Mouse (Mus musculus) mature B cell (primary cell): ENCODE data around the gene Gm44503.

Source experiments
- in situ Hi-C: fragments of 300-500 bp; cut with MboI; formaldehyde crosslinking; loops from 2 replicates; pipeline ENCODE4 v1.14.3; 2019

The Gm44503 gene

DNA sequence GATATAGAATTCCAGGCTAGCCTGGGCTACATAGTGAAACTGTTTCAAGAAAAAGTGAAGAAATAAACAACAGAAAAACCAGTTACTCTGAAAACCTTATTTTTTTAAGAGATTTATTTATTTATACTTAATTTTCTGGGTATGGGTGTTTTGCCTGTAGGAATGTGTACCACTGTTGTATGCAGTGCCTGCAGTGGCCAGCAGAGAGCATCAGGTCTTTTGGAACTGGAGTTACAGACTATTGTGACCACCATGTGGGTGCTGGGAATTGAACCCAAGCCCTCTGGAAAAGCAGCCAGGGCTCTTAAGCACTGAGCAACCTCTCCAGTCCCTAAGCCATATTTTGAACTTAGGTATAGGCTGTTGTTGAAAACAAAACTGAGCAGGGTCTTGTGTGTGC lies 14.3 kb downstream of the Gm44503 start:
- in situ Hi-C loops, result no loop called here

DNA sequence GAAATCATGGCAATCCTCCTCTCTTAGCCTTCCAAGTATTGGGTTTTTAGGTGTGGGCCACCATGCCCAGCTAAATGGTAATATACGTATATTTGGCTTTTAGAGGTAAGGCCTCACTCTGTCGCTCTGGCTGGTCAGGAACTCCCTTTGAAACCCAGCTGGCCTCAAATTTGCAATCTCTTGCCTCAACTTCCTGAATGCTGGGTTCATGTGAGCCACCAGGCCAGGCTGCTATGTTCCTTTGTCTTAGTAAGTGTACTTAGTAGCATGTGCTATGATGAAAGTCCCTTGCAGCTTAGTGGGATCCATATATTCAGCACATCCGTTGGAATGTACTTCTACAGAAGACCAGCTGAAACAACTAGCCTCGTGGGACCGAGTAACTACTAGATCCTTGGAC lies 16.1 kb downstream of the Gm44503 start:
- in situ Hi-C loops, result no loop called here

DNA sequence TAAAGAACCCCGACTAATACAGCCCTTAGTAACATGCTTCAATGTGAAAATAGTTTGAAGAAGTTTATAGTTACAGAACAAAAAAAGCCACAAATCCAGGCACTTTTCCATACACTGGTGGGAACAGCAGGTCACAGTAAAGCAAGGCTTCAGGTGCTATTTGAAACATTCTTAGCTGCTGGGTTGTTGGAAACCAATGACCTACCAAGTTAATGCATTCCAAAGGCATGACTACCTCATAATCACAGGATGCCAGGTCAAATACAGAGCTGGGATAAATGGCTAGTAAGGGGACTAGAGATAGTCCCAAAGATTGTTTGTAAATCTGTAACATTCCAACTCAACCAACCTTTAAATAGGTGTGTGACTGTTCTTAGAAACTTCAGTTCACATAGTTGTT lies 16.6 kb downstream of the Gm44503 start:
- in situ Hi-C loops, result no loop called here

DNA sequence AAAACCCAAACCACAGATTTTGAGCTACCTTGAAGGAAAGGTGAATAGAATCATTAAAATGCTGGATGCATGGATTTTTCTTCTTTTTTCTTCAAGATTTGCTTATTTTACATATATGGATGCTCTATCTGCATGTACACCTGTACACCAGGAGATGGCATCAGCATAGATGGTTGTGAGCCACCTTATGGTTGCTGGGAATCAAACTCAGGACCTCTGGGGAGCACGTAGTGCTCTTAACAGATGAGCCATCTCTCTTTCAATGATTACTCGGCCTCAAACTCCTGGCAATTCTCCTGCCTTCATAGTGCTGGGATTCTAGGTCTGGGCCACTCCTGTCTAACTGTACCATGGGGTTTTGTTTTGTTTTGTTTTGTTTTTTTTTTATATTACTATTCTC lies 24.4 kb downstream of the Gm44503 start:
- in situ Hi-C loops, result no loop called here

DNA sequence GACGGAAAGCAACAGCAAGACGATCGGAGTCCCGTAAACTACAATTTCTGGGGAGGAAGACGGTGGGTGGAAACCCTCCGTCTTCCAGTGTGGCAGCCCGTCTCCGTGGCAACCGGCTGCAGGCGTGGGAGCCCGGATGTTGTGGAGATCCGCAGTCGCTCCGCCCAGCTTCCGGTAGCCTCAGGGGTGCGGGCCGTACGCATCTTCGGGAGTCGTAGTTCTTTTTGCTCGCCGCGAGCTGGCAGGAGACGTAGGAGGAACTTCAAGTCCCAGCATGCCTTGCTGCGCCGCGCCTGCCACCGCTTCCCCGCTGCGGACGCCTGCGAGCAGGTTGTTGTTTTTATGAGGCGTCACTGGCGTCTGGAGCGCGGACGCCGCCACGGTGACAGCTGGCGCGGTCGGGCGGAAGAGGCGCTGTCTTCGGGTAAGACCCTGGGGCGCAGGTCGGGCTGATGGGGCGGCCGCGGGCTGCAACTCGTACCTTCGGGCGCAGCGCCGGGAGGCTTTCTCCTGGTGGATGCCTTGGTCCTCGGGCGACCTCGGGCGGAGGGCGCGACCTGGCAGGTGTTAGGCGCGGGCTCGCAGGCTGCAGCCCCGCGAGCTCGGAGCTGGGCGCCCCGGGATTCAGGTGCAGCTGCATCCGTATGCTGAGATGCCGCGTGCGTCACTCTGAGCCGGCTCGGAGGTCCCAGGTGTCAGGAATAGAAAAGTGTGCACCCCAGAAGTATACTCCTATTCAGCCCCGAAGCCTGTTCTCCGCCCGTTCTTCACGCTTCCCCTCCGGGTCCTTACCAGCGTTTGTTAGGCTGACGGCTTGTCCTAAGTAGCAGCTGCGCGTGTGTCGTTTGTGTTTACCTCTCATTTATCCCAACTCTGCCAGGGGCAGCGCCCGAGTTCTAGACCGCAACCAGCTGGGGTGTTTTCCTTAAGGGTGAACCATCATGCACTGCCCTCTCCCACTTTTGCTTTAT lies 26.9 kb downstream of the Gm44503 start, which contains the start of the genes Ccpg1os and Ccpg1:
Gene Ccpg1os, minus strand, starts transcription at position 133 of the 971 bp plus-strand sequence.
Gene Ccpg1, plus strand, starts transcription at position 180 of the 971 bp plus-strand sequence.
- in situ Hi-C loops, result no loop called here

DNA sequence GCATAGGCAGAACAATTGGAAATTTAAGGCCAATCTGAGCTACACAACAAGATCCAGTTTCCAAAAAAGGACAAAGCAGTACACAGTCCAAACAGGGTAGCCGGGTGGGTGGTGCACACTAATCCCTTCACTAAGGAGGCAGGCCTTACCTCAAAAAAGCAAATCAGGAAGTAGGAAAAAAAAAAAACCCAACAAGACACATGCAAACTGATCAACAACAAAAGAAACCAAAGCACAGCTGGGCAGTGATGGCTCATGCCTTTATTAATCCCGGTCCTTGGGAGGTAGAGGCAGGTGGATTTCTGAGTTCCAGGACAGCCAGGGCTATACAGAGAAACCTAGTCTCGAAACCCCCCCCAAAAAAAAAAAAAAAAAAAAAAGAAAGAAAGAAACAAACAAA lies 29.1 kb downstream of the Gm44503 start:
- in situ Hi-C loops, result no loop called here

DNA sequence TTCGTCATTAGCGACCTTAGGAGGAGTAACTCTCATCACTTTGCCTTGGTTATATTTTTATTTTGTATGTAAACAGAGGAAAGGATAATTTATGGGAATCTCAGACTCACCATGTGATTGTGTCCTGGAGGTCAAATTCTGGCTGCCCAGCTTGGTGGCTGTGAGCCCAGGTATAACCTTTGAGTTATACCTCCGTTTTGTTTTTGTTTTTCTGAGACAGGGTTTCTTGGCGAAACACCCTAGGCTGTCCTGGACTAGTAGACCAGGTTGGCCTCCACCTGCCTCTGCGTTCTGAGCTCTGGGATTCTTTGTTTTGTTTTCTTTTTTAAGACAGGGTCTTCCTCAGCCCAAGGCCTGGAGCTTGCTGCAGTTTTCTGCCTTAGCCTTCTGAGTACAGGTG lies 30.1 kb downstream of the Gm44503 start:
- in situ Hi-C loops, result no loop called here

DNA sequence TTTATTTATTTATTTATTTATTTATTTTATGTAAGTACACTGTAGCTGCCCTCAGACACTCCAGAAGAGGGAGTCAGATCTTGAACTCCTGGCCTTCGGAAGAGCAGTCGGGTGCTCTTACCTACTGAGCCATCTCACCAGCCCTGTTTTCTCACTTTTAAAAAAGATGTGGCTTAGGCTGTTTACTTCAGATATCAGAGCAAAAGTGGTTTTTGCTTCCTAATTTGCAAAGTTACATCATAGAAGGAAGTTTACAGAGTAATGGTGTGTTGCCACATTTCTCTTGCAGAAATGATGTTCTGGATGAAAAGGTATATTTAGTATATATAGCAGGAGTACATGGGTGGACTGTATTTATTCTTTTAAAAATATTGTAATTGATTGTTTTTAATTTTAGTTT lies 32.8 kb downstream of the Gm44503 start:
- in situ Hi-C loops, result no loop called here

DNA sequence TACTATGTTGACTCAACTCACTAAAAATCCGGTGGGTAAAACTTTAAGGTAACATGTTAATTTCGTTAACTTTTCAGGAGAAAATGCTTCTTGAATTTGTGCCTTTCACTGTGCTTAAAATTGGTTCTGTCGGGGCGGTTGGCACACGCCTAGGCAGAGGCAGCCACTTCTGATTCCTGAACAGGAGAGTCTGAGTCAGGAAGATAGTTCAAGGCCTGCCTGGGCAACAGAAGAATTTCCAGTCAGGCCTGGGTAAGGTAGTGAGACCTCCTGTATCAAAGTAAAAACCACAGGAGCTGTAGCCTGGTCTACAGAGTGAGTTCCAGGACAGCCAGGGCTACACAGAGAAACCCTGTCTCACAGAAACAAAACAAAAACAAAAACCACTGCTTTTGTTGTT lies 33.9 kb downstream of the Gm44503 start:
- in situ Hi-C loops, result no loop called here

DNA sequence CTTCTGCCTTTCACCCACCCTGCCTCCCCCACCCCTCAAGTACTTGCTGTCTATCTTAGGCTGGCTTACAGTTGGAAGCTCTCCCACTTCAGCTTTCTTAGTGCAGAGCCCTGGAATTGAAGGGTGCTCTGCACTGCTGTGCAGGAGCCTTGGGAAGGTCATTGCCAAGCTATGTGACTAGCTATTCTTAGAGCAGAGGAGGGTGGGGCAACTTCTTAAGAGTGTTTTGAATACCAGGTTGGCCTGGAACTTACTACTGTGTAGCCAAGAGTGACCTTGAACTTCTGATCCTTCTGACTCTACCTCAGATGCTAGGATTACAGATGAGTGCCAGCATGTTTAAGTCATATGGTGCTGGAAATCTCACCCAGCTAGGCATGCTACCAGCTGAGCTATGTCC lies 37.5 kb downstream of the Gm44503 start:
- in situ Hi-C loops, result no loop called here

DNA sequence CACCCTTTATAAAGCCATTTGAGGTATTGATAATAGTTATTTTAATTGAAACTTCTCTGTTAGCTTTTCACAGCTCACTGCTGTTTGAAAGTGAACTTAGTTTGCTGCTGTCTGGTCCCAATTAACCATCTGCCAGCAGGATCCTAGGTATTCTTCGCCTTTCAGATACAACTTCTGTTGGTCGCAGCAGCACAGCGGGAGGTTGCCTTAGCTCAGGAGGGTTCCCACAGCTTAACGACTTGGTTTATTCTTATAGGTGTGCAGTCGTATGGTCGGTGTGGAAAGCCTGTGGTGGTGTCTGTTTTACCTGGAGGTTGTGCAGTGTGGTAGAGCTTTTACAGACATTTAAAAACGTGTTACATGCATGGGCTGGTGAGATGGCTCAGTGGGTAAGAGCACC lies 38.2 kb downstream of the Gm44503 start:
- in situ Hi-C loops, result no loop called here

DNA sequence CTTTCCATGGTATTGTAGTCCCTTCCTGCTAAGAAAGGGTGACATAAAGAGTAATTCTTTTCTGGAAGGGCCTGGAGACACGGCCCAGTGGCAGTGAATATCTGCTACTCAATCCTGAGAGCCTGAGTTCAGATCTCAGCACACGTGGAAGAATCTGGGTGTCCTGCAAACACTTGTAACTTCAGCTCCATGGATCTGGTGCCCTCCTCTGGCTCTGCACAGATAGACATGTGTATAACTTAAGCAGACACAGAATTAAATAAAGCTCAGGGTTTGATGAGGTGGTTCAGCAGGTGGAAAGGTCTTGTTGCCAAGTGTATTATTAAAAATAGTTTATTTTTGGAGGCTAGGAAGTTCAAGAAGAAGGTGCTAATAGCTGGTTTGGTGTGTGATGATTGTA lies 41.8 kb downstream of the Gm44503 start:
- in situ Hi-C loops, result no loop called here

DNA sequence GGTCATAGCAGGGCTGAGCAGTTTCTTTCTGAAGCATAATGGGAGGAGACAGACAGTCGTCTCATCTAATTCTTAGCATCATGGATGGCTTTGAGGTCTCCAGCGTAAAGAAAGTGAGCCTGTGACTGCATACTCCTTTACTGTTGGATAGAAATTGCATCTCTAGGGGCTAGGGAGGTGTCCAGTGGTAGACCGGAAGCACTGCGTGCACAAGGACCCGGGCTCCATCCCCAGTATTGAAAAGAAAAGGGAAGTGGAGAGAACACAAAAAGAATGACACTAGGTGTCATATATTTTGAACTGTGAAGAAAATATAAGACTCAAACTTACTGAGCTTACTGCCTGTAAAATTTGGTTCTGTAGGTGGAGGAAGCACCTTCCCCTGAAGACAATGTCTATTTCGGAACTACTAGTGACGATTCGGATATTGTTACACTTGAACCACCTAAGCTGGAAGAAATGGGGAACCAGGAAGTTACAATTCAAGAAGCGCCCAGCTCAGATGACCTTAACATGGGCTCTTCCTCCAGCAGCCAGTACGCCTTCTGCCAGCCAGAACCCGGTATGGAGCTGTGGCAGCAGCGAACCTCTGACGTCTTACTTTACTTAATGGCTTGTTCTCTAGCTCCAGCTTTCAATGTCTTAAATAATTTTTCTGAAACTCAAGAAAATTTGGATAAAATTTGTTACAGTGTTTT lies 42.8 kb downstream of the Gm44503 start:
- in situ Hi-C loops, result no loop called here

DNA sequence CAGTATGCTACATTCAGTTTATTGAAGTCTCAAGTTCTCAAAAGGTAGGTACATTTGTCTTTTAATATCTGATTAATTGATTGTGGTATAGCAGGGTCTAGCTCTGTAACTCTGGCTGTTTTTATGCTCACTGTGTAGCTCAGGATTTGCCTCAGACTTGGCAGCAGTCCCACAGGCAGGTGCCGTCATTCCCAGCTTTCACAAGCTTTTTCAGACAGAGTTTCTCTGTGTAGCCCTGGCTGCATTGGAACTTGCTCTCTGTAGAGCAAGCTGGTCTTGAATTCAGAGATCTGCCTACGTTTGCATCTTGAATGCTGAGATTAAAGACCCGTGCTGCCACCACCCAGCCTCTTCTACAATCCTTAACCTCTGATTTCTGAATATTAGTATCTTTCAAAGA lies 43.5 kb downstream of the Gm44503 start:
- in situ Hi-C loops, result no loop called here

DNA sequence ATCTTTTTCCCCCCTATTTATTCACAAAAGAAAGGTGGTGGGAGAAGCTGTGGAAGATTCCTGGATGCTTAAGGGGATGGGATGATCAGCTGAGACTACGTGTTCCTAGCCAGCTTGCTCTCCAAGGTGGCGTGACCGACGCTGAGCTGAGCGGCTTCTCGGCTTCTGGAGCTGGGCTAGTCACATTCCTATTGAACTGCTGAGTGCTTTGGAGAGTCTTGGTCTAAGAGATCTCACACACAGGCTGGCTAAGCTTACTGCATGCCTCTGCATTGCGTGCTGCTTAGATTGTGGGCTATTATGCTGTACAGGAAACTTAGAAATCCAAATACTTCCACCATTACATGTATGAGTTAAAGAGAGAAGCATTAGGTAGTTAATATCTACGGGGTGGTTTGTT lies 45.4 kb downstream of the Gm44503 start:
- in situ Hi-C loops, result no loop called here

DNA sequence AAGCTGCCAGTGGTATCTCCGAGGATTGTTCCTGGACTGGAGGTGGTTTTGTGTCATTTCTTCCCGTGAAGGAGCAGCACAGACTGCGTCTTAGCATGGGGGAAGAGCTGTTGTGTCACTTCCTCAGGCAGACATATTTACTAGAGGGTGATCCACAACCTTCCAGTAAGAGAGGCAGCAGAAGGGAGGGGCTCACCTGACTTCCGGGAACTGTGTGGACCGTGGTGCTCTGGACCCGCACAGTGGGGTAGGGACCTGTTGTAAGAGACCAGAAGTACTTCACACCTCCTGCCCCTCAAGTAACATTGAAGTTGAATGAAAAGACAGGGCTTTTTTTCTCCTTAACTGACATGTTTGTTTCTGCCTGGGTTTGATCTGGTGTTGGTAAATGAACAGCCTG lies 46.5 kb downstream of the Gm44503 start:
- in situ Hi-C loops, result no loop called here

DNA sequence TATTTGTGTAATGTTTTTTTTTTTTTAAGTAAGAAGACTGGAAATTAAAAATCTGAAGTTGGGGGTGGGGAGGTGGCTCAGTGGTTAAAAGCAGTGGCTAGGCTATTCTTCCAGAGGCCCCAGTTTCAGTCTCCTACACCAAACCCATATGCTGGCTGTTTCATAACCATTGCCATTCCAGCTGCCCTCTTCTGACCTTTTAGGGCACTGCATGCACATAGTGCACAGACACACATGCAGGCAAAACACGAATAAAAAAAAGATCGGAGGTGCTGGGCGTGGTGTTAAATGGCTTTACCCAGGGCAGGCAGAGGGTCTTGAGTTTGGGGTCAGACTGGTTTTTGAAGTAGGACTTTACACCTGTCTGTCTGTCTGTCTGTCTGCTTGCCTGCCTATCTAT lies 47.5 kb downstream of the Gm44503 start:
- in situ Hi-C loops, result no loop called here

DNA sequence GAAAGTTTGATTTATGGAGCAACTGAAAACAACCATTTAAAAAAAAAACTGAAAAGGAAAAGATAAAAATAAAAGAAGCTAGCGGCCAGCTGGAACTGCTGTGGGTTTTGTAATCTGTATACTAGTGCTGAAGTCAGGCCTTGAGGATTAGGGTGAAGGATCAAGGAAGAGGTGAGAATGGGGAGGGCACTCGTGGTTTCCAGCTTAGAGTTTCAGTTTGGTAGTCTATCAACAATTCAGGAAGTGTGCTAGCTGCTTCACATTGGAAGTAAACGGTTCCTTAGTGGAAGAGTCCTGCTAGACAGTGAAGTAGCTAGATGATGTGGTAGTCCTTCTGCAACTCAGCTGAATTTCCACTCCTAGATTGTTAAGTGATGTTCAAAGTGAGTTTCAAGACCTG lies 49.7 kb downstream of the Gm44503 start:
- in situ Hi-C loops, result no loop called here

DNA sequence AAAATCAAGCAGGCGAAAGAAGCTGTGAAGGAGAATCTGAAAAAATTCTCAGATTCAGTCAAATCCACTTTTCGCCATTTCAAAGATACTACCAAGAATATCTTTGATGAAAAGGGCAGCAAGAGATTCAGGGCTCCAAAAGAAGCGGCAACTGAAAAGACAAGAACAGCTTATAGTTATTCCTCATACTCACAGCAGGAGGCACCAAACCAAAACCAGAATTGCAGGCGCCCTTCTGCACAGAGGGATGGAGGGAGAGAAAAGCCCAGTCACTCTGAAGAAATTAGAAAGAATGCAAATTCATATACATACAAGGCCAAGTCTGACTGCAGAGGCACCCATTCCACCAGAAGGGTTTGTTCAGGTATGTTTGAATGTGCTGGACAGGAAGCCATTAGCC lies 54.0 kb downstream of the Gm44503 start:
- in situ Hi-C loops, result no loop called here

DNA sequence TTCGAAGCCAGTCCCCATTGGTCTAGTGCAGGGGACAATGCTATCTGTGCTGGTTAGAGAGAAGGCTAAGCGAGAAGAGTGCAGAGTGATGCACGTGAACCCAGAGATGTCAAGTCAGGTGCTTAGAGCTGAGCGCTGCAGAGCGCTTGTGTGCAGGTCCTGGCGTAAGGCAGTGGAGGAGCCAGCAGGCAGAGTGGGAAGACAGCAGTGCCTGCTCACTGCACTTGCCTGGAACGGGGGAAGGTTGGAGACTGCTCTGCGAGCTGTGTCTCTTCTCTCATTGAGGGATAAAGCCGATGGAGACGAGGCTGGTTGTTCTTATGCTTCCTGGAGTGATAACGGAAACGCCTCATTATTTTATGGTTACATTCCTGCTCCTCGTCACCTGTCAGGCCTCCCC lies 56.1 kb downstream of the Gm44503 start:
- in situ Hi-C loops, result no loop called here

DNA sequence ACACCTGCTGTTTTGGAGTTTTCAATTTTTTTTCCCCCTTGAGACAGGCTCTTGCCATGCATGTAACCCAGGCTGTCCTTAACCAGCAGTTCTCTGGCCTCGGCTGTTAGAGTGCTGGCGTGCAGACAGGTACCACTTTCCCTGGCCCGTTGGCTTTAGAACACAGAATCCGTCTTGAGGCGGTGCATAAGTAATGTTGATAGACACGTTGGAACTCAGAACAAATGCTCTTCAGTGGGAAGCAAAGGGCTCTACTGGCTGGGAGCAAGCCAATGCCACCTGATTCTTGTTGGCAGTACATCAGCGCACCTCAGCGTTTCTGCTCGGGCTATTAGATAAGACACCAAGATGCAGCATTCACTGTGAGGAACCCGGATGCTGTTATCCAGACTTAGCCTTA lies 61.2 kb downstream of the Gm44503 start:
- in situ Hi-C loops, result no loop called here

DNA sequence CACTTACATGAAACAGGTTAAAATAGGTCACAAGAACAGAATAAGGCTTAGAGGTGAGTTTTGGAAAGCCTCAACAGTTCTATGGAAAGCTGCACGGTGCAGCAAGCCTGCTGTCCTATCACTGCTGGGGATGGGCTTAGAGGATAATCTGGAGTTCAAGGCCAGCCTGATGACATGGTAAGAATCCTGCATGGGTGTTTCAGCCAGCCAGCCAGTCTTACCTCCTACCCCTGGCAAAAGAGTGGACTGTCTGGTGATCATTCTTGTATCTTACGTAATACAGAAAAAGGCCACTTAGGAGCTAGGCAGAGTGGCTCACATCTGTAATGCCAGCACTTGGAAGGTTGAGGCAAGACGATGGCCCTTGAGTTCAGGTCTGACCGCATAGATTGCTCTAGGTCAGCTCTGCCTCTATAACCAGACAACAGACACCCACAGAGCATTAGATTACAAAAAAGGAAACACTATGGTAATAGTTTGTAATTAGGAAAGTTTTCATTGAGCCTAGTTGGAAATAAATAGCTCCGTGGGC lies 62.0 kb downstream of the Gm44503 start:
- in situ Hi-C loops, result no loop called here
